Mouse (Mus musculus) stomach, embryonic 16.5 days (tissue): ENCODE measurements around the gene Cpn1. TPM values are rescaled to one million over a fixed set of nuclear protein-coding genes. Genes with fewer than 3 reads are reported as not detected.

Source experiments
- ATAC-seq: fragments of 200-750 bp; cut with Nextera tagmentation; 2 replicates; pipeline ENCODE4 v1.8.0; 2017; ENCODE audit warnings: moderate number of reproducible peaks, moderate TSS enrichment; ENCODE audit not compliant: insufficient read depth, low FRiP score
- H3K27ac ChIP-seq: fragments of 300-500 bp; sonication (generic); 2 replicates; pipeline ENCODE4 v1.5.1; 2014; ENCODE audit warnings: low read length
- H3K27me3 ChIP-seq: fragments of 300-500 bp; sonication (generic); 2 replicates; pipeline ENCODE4 v1.6.1; 2014; ENCODE audit warnings: low read length, control low read depth, mixed read lengths; ENCODE audit not compliant: control insufficient read depth, insufficient read depth
- H3K36me3 ChIP-seq: fragments of 300-500 bp; sonication (generic); 2 replicates; pipeline ENCODE4 v1.6.1; 2014; ENCODE audit warnings: low read length; ENCODE audit not compliant: control insufficient read depth, insufficient read depth
- H3K4me1 ChIP-seq: fragments of 300-500 bp; sonication (generic); 2 replicates; pipeline ENCODE4 v1.6.1; 2014; ENCODE audit warnings: low read length, control low read depth, mixed read lengths; ENCODE audit not compliant: control insufficient read depth, insufficient read depth
- H3K4me2 ChIP-seq: fragments of 300-500 bp; sonication (generic); 2 replicates; pipeline ENCODE4 v1.6.1; 2014; ENCODE audit warnings: low read depth, low read length, mixed read lengths
- H3K4me3 ChIP-seq: fragments of 300-500 bp; sonication (generic); replicated peaks from 2 replicates; pipeline ENCODE4 v1.5.1; 2014; ENCODE audit warnings: mild to moderate bottlenecking, low read length
- H3K9ac ChIP-seq: fragments of 300-500 bp; sonication (generic); 2 replicates; pipeline ENCODE4 v1.6.1; 2014; ENCODE audit warnings: low read length
- H3K9me3 ChIP-seq: fragments of 300-500 bp; sonication (generic); replicated peaks from 2 replicates; pipeline ENCODE4 v1.6.1; 2016; ENCODE audit warnings: low read length, control low read depth; ENCODE audit not compliant: control insufficient read depth
- WGBS: fragments of 180-500 bp; shearing (Covaris S2); extraction: QIAGEN DNeasy Blood & Tissue Kit; methylation state at CpG from one replicate; pipeline ENCODE4 v1.1.7; 2014; 5-methylcytosine and 5-hydroxymethylcytosine counted together
- polyA plus RNA-seq: library from polyadenylated mRNA; unstranded; fragments of >200 nt; fragmentation: Nextera tagmentation; extraction: Ambion mirVana; gene quantifications from 2 replicates; pipeline ENCODE4 v1.2.1, GENCODE M21; 2015

Gene Cpn1
- polyA plus RNA-seq, 1 experiment from 2014 or later = 56.6 TPM

GRCm38 (mm10) chr19:43974221-43974620, 12.1 kb downstream of the Cpn1 start:
- H3K27ac ChIP-seq = no peak overlapping the region
- ATAC-seq = no peak
- WGBS = 86% methylated on average over 6 of the region's 6 CpGs
- H3K4me1 ChIP-seq = no peaks in the 10 kb centered on the region
- H3K4me3 ChIP-seq = no peak overlapping the region
- H3K36me3 ChIP-seq = no peaks in the 10 kb centered on the region
- H3K4me2 ChIP-seq = no peak overlapping the region
- H3K9me3 ChIP-seq = no peaks in the 10 kb centered on the region
- H3K27me3 ChIP-seq = no peaks in the 10 kb centered on the region
- H3K9ac ChIP-seq = no peak overlapping the region

GRCm38 (mm10) chr19:43973711-43974110, 12.6 kb downstream of the Cpn1 start:
- H3K4me2 ChIP-seq = no peak overlapping the region
- H3K27ac ChIP-seq = no peak overlapping the region
- H3K27me3 ChIP-seq = no peaks in the 10 kb centered on the region
- no peaks in the 10 kb centered on the region for H3K9me3 ChIP-seq
- no peak overlapping the region for H3K9ac ChIP-seq
- no peaks in the 10 kb centered on the region for H3K4me1 ChIP-seq
- 69% methylated on average over 9 of the region's 9 CpGs for WGBS
- H3K4me3 ChIP-seq = no peak overlapping the region
- no peaks in the 10 kb centered on the region for H3K36me3 ChIP-seq
- no peak for ATAC-seq

DNA sequence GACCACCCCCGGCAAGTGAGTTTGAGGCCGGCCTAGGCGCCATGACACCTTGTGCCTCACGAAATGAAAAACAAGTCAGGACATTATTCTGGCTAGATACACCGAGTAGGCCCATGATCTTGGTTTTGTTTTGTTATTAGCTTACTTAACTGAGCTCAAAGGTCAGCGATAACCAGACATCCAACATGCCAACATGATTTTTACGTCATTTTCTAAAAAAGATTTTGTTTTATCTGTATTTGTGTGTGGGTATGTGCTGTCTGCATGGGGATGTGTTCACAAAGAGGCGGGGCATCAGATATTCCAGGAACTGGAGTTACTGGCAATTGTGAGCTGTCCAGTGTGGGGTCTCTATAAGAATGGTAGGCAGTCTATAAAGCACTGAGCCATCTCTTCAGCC, 14.2 kb downstream of the Cpn1 start:
- H3K9me3 ChIP-seq = no peaks in the 10 kb centered on the region
- no peaks in the 10 kb centered on the region for H3K27me3 ChIP-seq
- WGBS = 92% methylated on average over 8 of the region's 8 CpGs
- no peak overlapping the region for H3K9ac ChIP-seq
- no peak overlapping the region for H3K4me3 ChIP-seq
- no peaks in the 10 kb centered on the region for H3K4me1 ChIP-seq
- no peak overlapping the region for H3K4me2 ChIP-seq
- no peak overlapping the region for H3K27ac ChIP-seq
- ATAC-seq = no peak
- no peaks in the 10 kb centered on the region for H3K36me3 ChIP-seq

GRCm38 (mm10) chr19:43968436-43969026, 17.8 kb downstream of the Cpn1 start:
- no peaks in the 10 kb centered on the region for H3K36me3 ChIP-seq
- no peaks in the 10 kb centered on the region for H3K27me3 ChIP-seq
- H3K9ac ChIP-seq = no peak overlapping the region
- WGBS = 66% methylated on average over 10 of the region's 11 CpGs
- H3K27ac ChIP-seq = no peak overlapping the region
- no peaks in the 10 kb centered on the region for H3K9me3 ChIP-seq
- no peak for ATAC-seq
- no peak overlapping the region for H3K4me2 ChIP-seq
- no peaks in the 10 kb centered on the region for H3K4me1 ChIP-seq
- H3K4me3 ChIP-seq = no peak overlapping the region

DNA sequence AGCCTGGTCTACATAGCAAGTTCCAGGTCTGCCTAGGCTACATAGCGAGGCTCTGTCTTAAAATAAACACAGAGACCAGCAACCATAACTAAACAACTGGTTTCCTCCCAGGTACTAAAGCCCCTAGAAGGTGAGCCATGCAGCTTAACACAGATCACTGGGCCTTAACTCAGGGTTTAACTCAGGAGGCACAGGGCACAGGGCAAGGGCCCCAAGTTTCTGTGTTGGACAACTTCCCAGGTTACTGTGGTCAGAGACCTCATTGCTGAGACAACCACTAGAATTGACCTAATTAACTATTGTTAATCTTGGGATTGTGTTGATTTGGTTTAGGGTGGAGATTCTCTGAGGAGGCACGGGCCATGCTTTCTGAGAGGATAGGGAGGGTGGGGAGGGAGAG, 19.9 kb downstream of the Cpn1 start:
- Histone ChIP-seq H3K4me3 (no peak overlapping the region), H3K36me3 (no peaks in the 10 kb centered on the region), H3K27me3 (no peaks in the 10 kb centered on the region), H3K4me2 (no peak overlapping the region), H3K9me3 (no peaks in the 10 kb centered on the region), H3K4me1 (no peaks in the 10 kb centered on the region), H3K9ac (no peak overlapping the region), H3K27ac (no peak overlapping the region)
- 72% methylated on average over 2 of the region's 2 CpGs for WGBS
- no peak for ATAC-seq

DNA sequence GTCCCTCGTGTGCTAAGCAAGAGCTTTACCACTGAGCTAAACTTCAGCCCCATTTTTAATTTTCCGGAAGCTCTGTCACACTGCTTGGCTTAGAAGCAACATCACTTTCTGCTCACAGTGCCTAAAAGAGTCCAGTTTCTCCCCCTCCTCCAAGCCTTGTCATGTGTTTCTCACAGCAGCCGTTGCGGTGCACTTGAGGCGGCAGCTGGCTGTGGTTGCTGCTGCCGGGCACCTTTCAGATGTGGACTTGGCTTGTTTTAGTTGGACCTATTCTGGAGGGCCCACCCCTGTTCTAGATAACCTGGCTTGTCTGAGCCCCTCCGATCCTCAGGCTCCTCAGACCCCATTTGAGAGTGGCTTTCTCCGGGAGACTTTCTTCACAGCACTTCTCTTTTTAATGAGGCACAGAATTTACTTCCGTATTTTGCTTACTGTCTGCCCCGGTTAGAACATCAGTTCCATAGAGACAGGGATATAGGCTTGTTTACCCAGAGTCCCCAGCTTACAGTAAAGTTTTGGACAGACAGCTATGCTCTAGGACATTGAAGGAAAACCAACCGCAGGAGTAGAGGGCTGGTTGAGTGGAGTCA, 20.8 kb downstream of the Cpn1 start:
- WGBS = 78% methylated on average over 11 of the region's 11 CpGs
- H3K27ac ChIP-seq = no peak overlapping the region

DNA sequence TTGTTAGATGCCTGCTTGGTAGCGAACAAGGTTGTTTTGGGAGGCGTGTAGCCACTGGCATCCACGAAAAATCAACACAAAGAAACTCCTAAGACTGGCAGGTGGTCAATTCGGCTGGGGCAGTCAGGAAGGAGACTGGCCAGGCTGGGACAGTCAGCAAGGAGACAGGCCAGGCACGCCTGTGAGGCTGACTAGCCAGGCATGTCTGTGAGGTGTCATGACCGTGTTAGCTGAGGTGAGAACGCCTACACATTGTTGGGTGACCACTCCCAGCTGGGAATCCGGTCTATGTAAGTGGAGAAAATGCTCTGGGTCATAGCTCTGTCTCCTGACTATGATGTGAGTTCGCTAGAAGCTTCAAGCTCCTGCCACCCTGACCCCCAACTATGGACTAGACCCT, 23.6 kb downstream of the Cpn1 start:
- H3K4me1 ChIP-seq = no peaks in the 10 kb centered on the region
- no peaks in the 10 kb centered on the region for H3K36me3 ChIP-seq
- 0 out of 2 replicates have a peak, but pooled peaks cover 3% of the 10 kb centered on the region for H3K9me3 ChIP-seq
- ATAC-seq = no peak
- H3K4me3 ChIP-seq = no peak overlapping the region
- WGBS = 65% methylated on average over 9 of the region's 9 CpGs
- no peak overlapping the region for H3K27ac ChIP-seq
- H3K9ac ChIP-seq = no peak overlapping the region
- no peaks in the 10 kb centered on the region for H3K27me3 ChIP-seq
- no peak overlapping the region for H3K4me2 ChIP-seq

More for the DNA sequence above, 20.8 kb downstream of the Cpn1 start:
- no peak for ATAC-seq
- no peak overlapping the region for H3K9ac ChIP-seq
- H3K27me3 ChIP-seq = no peaks in the 10 kb centered on the region
- H3K4me2 ChIP-seq = no peak overlapping the region
- H3K4me1 ChIP-seq = no peaks in the 10 kb centered on the region
- H3K4me3 ChIP-seq = no peak overlapping the region
- no peaks in the 10 kb centered on the region for H3K36me3 ChIP-seq
- 0 out of 2 replicates have a peak, but pooled peaks cover 3% of the 10 kb centered on the region for H3K9me3 ChIP-seq

- Histone ChIP-seq H3K4me2 (no peak overlapping the region), H3K36me3 (no peaks in the 10 kb centered on the region), H3K4me1 (no peaks in the 10 kb centered on the region), H3K4me3 (no peak overlapping the region), H3K27ac (no peak overlapping the region), H3K27me3 (no peaks in the 10 kb centered on the region), H3K9ac (no peak overlapping the region), H3K9me3 (0 out of 2 replicates have a peak, but pooled peaks cover 3% of the 10 kb centered on the region)
- WGBS = 84% methylated on average over 2 of the region's 2 CpGs
- no peak for ATAC-seq
These were observed 25.2 kb downstream of the Cpn1 start for GRCm38 (mm10) chr19:43961185-43961584.

GRCm38 (mm10) chr19:43960014-43960413, 26.3 kb downstream of the Cpn1 start:
- 76% methylated on average over 11 of the region's 11 CpGs for WGBS
- H3K4me1 ChIP-seq = no peaks in the 10 kb centered on the region
- no peak overlapping the region for H3K4me3 ChIP-seq
- H3K27me3 ChIP-seq = no peaks in the 10 kb centered on the region
- no peak overlapping the region for H3K9ac ChIP-seq
- H3K4me2 ChIP-seq = no peak overlapping the region
- no peak overlapping the region for H3K27ac ChIP-seq
- H3K9me3 ChIP-seq = 0 out of 2 replicates have a peak, but pooled peaks cover 3% of the 10 kb centered on the region
- no peak for ATAC-seq
- no peaks in the 10 kb centered on the region for H3K36me3 ChIP-seq
